Mouse (Mus musculus) lung, adult 18-20 months (tissue): Measurements from ENCODE around the gene Adamts16.

Experiments used
- DNase-seq, 2 experiments: peaks; one replicate each; pipeline ENCODE4 v3.0.0; 2022; ENCODE audit warnings: mixed read lengths in 2 of 2

Adamts16 gene

GRCm38 (mm10) chr13:70707158-70707854 lies 134.3 kb downstream of the Adamts16 start:
- DNase-seq = no peak

- DNase-seq = no peak
These were observed 138.7 kb downstream of the Adamts16 start for GRCm38 (mm10) chr13:70702904-70703303.

DNA sequence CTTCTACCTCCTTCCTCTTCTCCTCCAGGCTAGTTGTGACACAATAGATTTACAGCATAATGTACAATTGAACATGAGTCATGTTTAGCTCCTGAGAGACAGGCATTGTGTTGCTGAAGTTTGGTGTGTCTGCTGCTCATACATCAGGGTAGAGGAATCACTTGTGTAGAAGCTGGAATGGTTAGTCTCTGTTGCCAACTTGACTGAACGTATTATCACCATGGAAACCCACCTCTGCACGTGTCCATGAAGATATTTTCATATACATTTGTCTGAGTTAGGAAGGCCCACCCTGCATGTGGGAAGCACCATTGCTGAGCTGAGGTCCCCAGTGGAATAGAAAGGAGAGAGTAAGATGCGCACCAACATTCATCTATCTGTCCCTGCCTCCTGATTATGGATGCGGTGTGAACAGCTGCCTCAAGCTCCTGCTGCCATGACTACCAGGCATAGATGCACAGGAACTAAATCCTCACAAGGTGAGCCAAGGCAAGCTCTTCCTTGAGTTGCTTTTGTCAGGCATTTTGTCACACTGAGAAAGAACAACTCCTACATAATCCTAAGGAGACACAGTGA lies 142.7 kb downstream of the Adamts16 start:
- no peak for DNase-seq

GRCm38 (mm10) chr13:70689452-70689960 lies 152.1 kb downstream of the Adamts16 start:
- DNase-seq = no peak

DNA sequence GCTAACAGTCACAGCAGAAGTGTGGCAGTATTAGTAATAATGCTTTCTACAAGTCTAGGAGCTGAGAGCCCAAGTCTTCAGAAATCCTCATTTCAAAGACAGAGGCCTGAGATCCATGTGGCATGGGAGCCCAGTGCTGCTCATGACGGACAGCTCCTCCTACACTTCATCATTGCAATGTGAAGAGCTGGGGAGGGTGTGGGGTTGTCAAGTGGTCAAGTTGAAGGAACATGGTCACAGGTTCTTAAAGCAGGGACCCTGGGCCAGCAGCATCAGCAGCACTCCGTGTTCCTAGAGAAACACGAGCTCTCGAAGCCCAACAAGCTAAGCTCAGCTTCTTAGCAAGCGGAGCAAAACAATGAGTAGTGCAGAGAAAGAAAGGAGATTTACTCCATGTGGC lies 155.8 kb downstream of the Adamts16 start:
- DNase-seq = no peak

DNA sequence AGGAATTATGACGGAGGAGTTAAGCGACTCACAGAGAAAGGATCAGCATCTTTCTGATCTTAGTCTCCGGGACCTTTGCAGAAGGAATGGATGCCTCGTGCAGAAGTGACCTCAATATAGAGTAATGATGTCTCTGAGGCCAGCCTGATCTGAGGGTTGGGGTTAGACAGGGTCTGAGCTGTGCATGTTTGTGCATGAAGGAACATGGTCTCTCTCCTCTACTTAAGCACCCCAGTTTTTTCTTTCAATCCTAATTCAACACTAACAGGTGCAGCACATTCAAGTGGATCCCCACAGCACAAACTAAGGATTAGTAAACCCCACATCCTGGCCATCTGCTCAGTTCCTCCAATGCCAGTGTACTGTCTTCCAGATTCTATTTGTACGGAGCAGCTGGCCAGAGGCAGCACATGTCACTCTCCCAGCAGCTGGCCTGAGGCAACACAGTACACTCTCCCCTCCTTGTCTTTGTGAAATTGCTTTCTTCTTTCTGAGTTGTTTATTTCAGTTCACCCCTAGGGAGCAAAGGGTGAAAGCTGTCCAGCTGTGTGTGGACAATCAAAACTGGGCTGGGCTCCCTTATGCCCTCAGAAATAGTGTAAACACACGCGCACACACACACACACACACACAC lies 156.5 kb downstream of the Adamts16 start:
- peak in 1 of 2 experiments; percentile 9 for DNase-seq

DNA sequence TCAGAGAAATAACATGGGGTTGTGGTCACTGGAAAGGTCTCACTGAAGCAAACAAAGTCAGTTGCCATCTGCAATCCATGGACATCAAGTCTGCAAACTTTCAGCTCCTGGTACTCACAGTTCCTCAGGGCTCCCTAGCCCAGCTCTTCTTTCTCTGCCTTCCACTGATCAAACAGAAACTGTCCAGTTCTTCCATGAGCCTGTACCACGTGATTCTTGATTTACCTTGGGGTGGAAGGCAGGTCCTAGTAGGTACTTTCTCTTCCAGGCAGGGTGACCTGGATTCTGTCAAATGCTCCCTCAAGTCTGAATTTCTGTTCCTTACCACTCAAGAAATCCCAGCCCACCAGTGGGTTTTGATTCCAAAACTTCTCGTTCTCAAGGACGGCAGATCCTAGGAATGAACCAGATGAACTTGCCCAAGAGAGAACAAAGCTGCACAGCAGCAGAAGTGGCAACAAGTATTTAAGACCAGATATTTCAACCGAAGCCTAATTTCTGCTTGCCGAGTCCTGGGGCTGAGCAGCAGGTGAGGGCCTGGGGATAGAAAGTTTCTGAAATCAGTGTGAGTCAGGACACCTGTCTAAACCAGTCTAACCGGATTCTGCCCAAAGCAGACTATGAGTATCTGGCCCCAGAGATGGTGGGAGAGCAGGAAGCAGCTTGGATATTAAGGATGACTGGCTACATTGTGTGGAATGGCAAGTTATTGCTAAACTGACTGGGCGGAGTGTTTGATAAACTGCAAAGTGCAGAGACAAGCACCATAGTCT lies 160.0 kb downstream of the Adamts16 start:
- peak; percentile 4 to 43 for DNase-seq

GRCm38 (mm10) chr13:70680316-70680715 lies 161.3 kb downstream of the Adamts16 start:
- no peak for DNase-seq
